Mouse (Mus musculus) right cerebral cortex, postnatal 25 days (tissue): ENCODE data around the gene Synrg.
A peak's percentile ranks its signal among the peaks of the same experiment; 100 is the strongest.

Experiments
- DNase-seq: peaks from one replicate; pipeline ENCODE4 v3.0.0; 2022

Synrg gene

DNA sequence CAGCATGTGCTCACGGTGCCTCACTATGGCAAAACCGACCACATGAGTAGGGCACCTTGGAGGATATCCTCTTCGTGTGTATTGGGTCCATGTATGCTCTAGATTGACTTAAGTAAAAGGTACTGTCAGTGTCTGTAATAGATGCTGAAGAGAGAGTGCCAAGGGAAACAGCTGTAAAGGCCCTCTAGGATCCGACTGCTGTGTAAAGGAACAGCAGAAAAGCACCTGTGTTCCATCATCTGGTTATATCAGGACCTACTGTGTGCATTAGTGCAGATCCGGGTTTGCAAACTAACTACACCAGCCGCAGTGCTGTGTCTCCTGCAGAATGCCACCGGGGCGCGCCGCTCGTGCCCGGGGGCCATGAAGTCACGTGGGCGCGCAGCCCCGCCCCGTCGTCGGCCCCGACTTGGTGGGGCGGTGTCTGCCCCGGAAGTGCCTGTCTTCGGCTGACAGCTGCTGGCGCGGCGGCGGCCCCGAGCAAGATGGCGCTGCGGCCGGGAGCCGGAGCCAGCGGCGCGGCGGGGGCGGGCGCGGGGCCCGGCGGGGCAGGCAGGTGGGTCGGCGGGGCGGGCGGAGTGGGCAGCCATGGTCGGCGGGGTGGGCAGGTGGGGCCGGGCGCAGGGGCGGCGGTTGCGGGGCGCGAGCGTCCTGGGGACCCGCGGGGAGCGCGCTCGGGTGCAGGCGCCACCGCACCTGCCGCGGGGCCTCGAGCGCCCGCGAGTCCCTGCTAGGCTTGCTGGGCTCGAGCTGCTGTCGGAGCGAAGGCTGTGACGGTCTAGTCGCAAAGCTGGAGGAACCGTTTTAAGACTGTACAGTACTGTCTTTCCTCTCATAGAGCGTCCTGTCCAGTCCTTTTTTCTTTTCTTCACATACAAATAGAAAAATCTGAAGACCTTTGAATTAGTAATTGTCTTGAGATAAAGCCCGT is at the start of gene Synrg:
TSS of gene Synrg (plus strand) at position 438 of the 931 bp plus-strand sequence.
- peak; percentile 91 for DNase-seq

DNA sequence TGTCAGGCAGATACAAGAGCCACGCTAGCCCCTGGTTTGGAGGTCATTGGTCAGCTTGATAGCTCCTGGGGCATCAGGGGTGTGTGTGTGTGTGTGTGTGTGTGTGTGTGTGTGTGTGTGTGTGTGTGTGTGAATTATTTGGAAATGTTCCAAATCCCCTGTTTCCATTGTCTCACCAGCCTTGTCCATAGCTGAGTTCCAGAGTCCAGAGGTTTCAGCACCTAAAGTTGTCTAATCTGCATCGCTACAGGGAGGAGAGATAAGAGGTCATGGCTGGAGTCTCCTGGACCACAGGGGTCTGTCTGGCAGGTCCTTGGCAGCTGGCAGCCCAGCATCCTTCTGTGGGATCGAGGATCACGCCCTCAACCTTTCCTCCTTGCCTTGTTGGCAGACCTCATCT is 49.7 kb upstream of the Synrg start:
- no peak for DNase-seq

DNA sequence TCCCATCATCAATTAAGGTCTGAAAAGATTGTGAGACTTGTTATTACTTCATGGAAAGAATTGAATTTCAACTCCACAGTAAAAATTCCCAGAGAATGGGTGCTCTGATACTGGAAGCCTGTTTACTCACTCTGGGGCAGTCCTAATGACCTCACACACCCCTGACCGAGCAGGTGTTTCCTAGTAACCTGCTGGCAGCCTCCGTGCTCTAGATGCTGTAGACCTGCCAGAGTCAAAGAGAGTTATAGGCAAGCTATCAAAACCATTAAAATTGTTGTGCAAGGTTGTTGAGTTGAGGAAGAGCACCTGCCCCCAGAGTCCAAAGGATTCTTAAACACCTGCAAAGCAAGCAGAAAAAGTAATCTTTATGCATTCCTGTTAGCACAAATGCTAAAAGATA is 41.6 kb upstream of the Synrg start:
- no peak for DNase-seq

DNA sequence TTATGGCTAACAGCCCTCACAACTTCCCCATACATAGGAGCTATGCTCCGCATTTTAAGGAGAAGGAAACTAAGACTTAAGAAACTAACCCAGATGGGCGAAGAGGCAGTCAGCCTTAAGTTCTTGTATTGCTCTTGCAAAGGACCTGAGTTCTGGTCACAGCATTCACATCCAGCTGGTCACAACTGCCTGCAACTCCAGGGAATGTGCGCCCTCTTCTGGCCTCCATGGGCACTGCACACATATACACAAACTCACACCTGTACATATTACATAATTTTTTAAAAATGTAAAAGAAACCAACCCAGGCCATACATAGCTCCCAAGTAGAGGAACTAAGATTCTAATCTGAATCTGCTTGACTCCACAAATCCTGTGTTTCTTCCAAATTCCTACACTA is 37.1 kb upstream of the Synrg start:
- no peak for DNase-seq

DNA sequence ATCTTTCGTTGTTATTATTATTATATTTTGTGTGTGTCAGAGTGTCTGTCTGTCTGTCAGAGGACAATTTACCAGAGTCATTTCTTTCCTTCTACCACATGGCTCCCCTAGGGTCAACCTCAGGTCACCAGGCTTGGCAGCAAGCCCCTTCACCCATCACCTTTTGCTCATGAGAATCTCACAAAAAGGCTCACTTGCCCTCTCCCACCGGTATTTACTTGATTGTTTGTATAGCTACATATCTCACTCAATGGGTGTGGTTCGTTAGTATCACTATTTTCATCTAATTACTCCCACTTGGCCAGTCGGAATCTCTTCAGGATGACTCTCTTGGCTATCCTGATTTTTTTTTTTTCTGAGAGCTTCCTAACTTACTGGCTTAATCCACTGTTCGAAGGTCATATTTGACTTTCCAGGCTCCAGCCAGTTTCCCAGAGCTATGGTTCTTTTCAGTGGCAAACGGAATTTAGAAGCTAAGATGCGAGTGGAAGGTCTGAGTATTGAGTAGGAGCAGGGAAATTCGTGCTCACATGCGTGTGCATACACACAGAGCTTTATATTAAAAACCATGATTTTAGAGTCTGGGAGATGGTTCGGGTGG is 31.6 kb upstream of the Synrg start:
- no peak for DNase-seq

DNA sequence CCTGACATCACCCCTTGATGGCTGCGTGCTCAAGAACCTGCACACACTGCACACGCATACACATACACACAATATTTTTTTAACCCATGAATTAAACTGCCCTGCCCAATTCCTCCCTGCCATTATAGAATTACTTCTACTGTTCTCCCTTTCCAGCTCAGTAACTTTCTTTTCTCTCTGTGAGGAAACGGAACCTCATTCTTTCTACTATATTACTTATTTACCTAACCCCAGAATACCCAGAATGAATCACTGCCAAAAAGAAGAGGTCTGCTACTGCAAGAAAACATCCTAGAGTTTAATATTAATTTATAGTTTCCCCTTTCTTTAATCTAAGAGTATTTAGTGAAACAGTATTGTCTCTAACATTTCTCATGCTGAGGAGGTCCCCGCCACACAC is 30.9 kb upstream of the Synrg start:
- DNase-seq: no peak

DNA sequence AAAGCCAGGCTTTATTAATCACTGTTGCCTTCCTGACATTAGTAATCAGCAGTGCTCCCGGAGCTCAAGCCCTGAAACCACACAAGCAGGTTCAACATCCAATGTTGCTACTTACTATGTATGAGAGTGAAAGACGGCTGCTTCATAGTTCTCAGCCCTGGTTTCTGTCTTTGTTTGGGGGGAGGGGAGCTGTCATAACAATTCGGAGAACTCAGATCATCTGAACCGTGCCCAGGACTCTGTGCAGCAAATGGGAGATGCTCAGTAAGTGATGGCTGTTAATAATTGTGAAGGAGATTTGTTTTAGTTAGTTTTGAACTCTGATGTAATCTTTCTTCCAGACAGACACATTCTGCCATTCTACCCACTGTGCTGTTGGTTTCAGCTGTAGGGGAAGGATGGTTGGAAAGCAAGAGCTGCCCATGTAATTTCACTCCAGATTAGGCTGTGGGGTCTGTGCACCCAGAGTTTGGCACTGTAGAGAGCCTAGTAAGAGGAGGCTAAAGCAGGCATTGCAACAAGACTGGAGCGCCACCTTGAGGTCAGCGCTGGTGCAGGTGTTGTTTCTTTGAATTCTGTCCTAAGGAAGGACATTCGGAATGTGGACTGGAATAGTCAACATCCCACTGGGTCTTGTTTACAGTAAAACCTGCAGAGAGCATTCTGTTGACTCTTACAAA is 28.1 kb upstream of the Synrg start:
- DNase-seq: peak; percentile 58

DNA sequence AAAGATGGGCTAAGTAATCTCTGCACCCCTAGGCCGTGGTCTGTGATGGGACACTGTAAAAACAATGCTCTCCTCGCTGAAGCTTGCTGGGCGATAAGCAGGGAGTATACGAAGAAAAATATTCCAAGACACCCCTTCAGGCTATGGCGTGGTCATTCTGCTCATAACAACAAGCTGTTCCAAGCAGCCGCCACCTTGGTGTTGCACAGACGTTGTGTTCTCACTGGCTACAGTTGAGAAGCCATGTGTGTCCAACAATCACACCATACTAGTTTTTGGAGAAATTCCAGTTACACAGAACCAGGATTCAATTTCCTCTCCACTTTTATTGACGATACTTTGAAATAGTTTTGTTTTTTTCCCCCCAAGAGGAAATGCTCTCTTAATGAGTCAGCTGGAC is 25.7 kb upstream of the Synrg start:
- no peak for DNase-seq

DNA sequence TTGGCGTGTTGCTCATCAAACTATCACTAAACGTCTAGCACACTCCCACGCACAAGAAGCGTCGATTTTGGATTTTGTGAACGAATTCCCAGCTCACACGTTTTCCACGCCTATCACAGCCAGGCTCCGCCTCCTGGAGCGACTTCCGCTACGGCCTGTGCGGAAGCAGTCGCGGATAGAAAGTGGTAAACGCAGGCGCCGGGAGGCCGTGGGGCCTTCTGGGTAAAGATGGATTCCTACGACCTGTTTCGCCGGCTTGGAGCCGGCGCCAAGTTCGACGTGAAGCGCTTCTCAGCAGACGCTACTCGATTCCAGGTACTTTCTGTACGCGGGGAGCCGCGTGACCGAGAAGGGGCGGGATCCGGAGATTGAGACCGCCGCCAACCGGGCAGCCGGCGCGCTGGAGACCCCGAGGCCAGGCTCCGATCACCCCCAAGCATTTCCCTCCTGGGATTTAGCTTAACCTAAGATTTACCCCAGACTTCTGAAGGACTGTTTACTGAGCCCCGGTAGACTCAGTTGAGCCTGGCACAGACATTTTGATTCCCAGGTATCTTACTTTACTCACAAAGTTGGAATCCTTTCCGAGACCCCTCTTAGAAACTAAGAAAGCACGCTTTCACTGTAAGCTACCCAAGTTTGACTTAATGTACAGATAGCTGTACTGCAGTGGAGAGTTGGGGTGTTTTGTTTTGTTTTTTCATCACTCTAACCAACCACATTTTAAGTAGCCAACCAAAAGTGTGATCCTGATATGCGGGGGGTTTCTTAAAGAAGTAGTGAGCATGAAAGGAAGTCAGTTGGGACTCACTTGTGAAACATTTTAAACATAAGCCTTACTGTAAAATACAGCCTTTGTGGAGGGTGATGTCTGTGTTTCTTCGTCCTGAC is 22.0 kb upstream of the Synrg start, which contains the start of gene Ddx52:
TSS of gene Ddx52 (plus strand) at position 113 of the 891 bp plus-strand sequence.
- DNase-seq: peak; percentile 89

DNA sequence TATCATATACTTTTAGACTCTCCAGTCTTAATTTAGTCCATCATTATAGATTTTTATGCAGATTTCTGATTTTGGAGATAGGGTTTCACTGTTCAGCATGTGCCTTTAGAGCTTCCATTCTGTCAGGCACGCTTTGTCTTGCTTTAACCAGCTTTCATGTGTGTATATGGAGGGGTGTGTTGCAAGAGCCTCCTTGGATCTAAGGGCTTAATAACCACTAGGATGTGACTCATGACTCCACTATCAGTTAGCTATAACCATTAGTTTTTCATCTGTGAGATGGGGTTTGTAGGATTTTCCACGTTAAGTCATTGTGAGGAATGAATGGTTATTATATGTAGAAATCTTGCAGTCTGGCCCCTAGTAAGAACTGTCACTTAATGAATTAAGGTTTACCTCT is 7.4 kb upstream of the Synrg start:
- DNase-seq: no peak

DNA sequence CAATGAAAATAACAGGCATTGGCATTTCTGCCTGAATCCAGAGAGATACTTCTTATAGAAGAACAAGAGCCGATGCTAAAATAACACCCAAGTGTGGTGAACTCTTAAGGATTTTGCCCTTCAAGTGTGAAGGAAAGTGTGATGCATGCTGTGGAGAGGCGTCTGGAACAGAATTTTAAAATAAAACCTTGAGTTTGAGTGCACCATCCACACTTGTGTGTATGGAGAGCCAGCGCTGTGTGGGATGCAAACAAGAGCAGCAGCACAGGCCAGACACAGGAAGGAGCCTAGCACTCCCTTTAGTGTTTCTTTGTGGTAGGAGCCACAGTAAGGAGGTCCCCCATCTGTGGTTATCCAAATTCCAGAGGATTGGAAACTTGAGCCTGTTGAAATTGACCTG is 2.2 kb upstream of the Synrg start:
- no peak for DNase-seq

DNA sequence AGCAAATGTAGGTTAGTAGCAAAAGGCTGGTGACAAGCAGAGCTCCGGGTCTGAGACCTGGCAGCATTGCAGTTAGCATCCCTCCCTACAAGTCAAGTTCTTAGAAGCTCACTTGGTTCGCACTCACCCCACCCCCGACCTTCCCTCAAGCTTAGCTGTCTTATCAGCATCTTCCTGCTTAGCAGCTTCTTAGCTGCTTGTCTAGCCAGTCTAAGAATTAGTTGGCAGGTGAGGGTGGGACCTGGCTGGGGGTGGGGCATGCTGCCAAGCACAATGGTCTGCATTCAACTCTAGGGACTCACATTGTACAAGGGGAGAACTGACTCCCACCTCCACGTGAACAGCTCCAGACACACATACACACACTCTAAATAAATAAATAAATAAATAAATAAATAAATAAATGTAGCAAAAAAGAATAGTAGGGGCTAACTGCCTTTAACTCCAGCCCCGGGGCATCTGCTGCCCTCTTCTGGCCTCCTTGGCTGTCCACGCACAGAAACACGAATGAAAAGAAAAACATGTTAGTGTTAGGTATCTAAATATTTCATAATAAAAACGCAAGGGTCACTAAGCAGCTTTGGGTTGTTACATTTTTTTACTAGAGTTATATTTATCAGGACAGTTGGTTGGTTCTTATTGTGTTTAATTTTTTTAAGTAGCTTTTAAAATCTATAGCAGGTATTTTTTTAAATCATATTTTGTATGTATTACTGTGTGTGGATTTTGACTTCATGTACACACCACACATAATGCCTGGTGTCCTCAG is 3.4 kb downstream of the Synrg start:
- DNase-seq: no peak

DNA sequence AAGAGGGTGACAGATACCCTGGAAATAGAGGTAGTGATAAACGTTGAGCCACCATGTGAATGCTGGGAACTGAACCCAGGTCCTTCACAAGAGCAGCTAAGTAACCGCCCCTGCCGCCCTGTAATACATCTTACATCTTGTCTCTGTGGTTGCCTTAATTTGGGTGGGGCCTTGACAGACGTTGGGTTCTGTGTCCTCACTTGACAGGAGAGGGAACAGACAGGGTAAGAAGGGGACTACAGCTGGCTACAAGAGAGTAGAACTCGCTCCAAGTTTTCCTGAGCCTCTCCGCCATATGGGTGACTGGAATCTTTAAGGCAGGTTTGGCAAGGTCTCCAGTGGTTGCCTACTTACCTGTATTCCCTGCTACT is 4.0 kb downstream of the Synrg start:
- no peak for DNase-seq

DNA sequence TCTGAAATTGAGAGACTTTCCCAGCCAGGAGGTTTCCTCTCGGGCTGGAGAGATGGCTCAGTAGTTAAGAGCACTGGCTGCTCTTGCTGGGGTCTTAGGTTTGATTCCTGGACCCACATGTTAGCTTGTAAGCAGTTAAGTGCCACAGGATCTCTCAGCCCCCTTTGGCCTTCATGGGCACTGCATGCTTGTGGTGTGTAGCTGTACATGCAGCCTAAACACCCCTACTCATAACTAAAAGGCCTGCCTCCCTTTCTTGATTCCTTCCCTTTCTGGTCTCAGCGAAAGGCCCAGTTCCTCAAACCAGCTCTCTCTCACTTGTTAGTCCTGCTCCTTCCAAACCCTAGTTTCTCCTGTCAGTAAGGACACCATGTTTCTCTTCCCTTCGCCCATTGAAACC is 4.8 kb downstream of the Synrg start:
- DNase-seq: no peak

DNA sequence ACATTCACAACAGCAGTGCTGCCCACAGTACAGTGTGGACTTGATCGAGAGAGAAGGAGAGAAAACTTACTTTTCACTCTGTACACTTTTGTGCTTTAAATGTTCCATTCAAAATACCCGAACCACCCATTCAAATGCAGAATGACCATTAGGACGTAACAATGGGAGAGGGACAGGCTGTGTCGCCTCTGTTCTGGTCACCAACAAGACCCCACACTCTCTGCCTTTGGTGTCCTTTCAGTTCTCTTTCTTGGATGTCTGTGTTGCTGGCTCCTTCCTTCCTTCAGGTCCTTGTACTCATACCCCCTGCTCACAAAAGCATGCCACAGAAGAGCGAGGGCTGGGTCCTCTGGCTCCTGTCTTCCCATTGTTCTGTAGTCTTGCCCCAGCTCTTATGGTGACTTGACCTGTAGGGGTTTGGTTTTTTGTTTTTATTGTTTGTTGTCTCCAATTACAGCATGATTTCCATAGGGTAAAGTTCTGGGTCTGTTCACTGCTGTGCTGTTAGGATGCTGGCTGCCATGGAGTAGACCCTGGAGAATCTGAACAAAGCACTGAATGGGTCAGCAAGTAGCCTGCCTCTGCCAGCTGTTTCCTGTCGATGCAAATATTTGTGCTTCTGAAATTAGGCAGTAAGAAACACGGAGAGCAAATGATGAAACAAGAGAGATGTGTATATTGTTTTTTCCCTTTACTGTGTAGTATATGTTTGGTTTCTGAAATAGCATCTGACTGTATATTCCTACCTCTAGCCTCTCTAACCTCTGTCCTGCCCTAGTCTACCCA is 10.5 kb downstream of the Synrg start:
- no peak for DNase-seq

DNA sequence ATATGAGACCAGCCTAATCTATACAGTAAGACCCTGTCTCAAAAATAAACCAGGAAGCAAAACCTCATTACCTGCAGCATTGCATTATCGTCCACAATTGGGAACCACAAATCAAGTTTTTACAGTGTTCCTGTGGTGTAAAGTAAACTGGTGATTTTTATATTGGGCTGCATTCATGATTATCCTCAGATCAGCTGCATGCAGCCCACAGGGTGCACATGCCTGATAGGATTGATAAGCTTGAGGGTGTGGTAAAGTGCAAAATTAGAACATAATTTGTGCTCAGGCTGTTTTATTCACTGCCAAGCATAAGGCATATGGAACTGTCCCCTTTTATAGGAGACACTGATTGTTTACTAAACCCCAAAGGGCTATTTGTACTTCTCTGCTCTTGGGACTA is 11.3 kb downstream of the Synrg start:
- DNase-seq: no peak

DNA sequence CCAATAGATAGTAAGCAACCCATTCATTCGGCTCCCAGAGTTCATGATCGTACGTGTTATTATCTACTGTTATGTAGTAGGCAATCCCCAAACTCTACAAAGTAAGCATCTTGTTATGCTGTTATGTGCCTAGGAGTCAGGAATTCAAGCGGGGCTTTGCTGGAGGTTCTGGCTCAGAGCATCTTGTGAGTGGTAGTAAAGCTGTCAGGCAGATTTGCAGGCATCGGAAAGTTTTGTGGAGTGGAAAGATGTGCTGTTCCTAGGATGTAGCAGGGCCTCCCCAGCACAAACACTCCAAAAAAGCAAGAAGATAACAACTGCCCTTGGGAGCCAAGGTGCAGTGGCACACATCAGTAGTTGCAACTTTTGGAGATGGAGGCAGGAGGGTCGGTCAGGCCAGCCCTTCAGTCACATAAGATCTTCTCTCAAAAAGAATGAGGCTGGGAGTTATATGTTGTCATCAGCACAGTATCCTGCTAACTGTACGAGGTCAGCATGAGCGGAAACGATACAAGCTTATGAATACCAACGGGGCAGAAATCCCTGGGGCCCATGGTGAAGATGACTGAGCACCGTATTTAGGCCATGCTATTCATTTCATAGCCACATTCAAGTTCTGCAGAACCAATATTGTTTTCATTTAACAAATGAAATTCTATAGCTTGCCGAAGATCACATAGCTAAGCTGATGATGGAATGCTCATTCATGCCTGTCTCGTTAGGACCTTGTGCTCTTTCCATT is 12.2 kb downstream of the Synrg start:
- no peak for DNase-seq

DNA sequence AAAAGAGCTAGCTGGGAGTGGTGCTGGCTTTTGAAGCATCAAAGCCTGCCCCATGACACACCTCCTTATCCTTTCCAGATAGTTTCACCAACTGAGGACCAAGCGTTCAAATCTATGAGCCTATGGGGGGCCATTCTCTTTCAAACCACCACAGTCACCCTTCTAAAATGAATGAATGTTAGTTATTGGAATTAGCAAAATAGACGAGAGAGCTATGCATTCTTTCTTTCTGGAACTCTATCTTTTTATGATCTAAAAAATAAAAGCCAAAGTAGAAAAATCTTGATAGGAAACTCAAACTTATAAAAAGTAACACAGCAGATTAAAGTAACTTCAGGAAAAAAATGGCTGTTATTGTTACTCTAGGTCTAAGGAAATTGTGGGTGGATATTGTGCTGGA is 13.6 kb downstream of the Synrg start:
- DNase-seq: no peak

DNA sequence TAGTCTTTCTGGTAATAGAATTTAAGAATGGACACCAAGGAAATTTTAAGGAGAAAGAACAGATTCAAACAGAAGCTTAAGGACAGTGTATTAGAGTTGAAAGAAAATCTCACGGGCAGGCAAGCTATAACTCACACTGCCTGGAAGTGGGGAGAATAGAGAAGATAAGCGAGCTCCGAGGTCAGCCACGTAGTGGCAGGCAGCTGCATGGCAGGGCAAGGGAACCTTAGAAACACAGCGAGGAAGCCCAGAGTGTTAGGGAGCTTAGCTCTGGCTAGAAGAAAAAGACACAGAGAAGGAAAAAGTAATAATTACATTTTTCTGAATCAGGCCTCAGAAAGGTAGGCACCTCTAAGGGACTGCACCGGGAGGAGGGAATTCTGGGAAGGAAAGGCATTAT is 15.8 kb downstream of the Synrg start:
- DNase-seq: no peak

DNA sequence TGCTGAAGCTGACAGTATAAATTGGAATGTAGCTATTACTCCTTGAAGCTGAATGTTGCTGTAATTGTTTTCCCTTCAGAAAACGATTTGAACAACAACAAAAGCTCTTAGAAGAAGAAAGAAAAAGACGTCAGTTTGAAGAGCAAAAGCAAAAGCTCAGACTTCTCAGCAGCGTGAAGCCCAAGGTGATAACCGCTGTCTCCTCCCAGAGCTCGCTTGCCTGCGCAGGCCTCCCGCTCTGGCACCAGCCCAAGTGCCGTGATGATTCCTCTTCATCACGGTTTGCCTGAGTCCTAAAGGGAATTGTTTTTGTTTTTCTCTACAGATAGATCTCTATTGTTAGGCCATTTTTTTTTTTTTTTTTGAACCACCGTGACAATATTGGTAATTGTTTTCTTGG is 17.1 kb downstream of the Synrg start:
- DNase-seq: no peak

DNA sequence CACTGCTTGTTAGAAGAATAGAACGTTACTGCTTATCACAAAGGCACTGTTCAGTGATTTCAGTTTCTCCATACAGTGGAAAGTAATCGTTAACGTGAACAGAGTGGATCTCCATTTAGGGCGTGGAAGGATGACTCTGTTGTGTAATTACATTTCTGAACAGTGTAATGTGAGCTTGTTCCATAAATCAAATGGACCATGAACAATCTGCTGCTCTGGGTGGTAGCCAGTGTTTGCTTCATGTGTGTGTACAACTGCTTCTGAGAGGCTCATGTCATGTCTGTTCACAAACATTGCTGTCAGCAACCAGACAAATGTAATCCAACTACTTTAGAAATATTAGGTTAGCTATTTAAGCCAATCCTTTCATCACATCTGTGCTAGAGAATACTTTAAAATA is 27.5 kb downstream of the Synrg start:
- DNase-seq: no peak
